Mouse (Mus musculus): Measurements from ENCODE around the gene Plcg2. TPM values are rescaled to one million over a fixed set of nuclear protein-coding genes. Genes with fewer than 3 reads are reported as not detected.

Gene Plcg2
- total and polyA plus RNA-seq, 2 experiments, result 0.95 to 1.8 TPM

DNA sequence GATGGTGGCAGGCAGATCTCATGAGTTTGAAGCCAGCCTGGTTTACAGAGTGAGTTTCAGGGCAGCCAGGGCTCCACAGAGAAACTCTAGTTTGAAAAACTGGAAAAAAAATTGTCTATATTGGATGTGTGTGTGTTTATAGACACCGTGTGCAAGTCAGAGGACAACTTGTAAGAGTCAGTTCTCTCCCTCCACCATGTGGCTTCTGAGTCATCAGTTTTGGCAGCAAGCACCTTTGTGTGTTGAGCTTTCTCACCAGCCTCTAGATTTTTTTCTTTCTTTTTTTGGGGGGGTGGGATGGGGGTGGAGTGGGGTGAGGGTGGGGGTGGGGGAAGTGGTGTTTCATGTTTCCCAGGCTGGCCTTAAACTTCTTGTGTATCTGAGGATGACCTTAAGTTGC lies 12.8 kb upstream of the Plcg2 start:
- 79% methylated on average over 1 of the region's 1 CpGs for WGBS
- H3K36me3 ChIP-seq (ENCODE audit: control insufficient read depth, insufficient read depth, low read length), result no peaks in the 10 kb centered on the region
- H3K27ac ChIP-seq (replicated peaks; ENCODE audit: insufficient read depth, low read depth, low read length), result no peak overlapping the region
- H3K27me3 ChIP-seq (ENCODE audit: control insufficient read depth, insufficient read depth, low read length), result no peaks in the 10 kb centered on the region
- H3K79me2 ChIP-seq (ENCODE audit: control insufficient read depth, insufficient read depth, low read length), result no peaks in the 10 kb centered on the region
- H3K4me3 ChIP-seq (ENCODE audit: insufficient read depth, low read depth, low read length), result no peak overlapping the region
- DNase-seq (ENCODE audit: extremely low read depth, low read depth, low spot score), result no peak
- TF ChIP-seq POLR2A (IDR thresholded peaks at IDR 0.05; ENCODE audit: extremely low read depth, insufficient read depth, low read length) (no peak), CTCF (IDR thresholded peaks at IDR 0.05; ENCODE audit: low read depth, low read length) (no peak)
- no peak overlapping the region for H3K9ac ChIP-seq (ENCODE audit: low read depth, low read length)
- H3K4me1 ChIP-seq (ENCODE audit: control insufficient read depth, insufficient read depth, low read length), result no peaks in the 10 kb centered on the region

- WGBS, result 75% methylated on average over 10 of the region's 10 CpGs
These were observed 9.7 kb upstream of the Plcg2 start for GRCm38 (mm10) chr8:117488246-117489005.

GRCm38 (mm10) chr8:117493543-117493942 lies 4.5 kb upstream of the Plcg2 start:
- WGBS, result 40% methylated on average over 9 of the region's 9 CpGs
- H3K36me3 ChIP-seq (ENCODE audit: control insufficient read depth, insufficient read depth, low read length), result no peaks in the 10 kb centered on the region
- no peaks in the 10 kb centered on the region for H3K79me2 ChIP-seq (ENCODE audit: control insufficient read depth, insufficient read depth, low read length)
- H3K9ac ChIP-seq (ENCODE audit: low read depth, low read length), result no peak overlapping the region
- no peak overlapping the region for H3K27ac ChIP-seq (replicated peaks; ENCODE audit: insufficient read depth, low read depth, low read length)
- TF ChIP-seq CTCF (IDR thresholded peaks at IDR 0.05; ENCODE audit: low read depth, low read length) (no peak), POLR2A (IDR thresholded peaks at IDR 0.05; ENCODE audit: extremely low read depth, insufficient read depth, low read length) (no peak)
- H3K4me3 ChIP-seq (ENCODE audit: insufficient read depth, low read depth, low read length), result no peak overlapping the region
- no peak for DNase-seq (ENCODE audit: extremely low read depth, low read depth, low spot score)
- H3K27me3 ChIP-seq (ENCODE audit: control insufficient read depth, insufficient read depth, low read length), result 0 out of 2 replicates have a peak, but pooled peaks cover 7% of the 10 kb centered on the region
- H3K4me1 ChIP-seq (ENCODE audit: control insufficient read depth, insufficient read depth, low read length), result no peaks in the 10 kb centered on the region

More at GRCm38 (mm10) chr8:117488246-117489005, 9.7 kb upstream of the Plcg2 start:
- Histone ChIP-seq H3K79me2 (ENCODE audit: control insufficient read depth, insufficient read depth, low read length) (no peaks in the 10 kb centered on the region), H3K4me1 (ENCODE audit: control insufficient read depth, insufficient read depth, low read length) (no peaks in the 10 kb centered on the region), H3K36me3 (ENCODE audit: control insufficient read depth, insufficient read depth, low read length) (no peaks in the 10 kb centered on the region), H3K9ac (ENCODE audit: low read depth, low read length) (no peak overlapping the region), H3K27me3 (ENCODE audit: control insufficient read depth, insufficient read depth, low read length) (no peaks in the 10 kb centered on the region), H3K27ac (replicated peaks; ENCODE audit: insufficient read depth, low read depth, low read length) (no peak overlapping the region), H3K4me3 (ENCODE audit: insufficient read depth, low read depth, low read length) (no peak overlapping the region)
- TF ChIP-seq CTCF (IDR thresholded peaks at IDR 0.05; ENCODE audit: low read depth, low read length) (no peak), POLR2A (IDR thresholded peaks at IDR 0.05; ENCODE audit: extremely low read depth, insufficient read depth, low read length) (no peak)
- DNase-seq (ENCODE audit: extremely low read depth, low read depth, low spot score), result no peak

DNA sequence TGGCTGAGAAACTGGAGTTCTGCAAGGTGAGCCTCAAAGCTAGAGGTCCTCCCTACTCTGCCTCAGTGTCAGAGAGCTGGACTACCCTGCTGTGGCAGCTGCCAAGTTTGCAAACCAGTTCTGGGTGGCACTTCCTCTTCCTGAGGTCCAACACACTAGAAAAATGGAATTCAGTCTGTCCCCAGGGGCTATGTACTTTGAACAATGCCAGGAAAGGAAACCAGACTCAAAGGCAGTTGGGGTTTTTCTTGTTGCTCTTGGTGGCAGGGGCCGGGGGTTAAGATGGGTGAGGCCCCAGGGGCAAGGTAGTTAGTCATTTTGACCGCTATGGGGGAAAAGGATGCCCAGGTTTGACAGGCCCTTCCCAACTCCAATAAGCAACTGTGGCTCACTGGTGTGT lies 3.2 kb upstream of the Plcg2 start:
- Histone ChIP-seq H3K27ac (replicated peaks; ENCODE audit: insufficient read depth, low read depth, low read length) (no peak overlapping the region), H3K9ac (ENCODE audit: low read depth, low read length) (no peak overlapping the region), H3K27me3 (ENCODE audit: control insufficient read depth, insufficient read depth, low read length) (0 out of 2 replicates have a peak, but pooled peaks cover 7% of the 10 kb centered on the region), H3K79me2 (ENCODE audit: control insufficient read depth, insufficient read depth, low read length) (no peaks in the 10 kb centered on the region), H3K36me3 (ENCODE audit: control insufficient read depth, insufficient read depth, low read length) (no peaks in the 10 kb centered on the region), H3K4me3 (ENCODE audit: insufficient read depth, low read depth, low read length) (no peak overlapping the region), H3K4me1 (ENCODE audit: control insufficient read depth, insufficient read depth, low read length) (0 out of 2 replicates have a peak, but pooled peaks cover 2% of the 10 kb centered on the region)
- 90% methylated on average over 2 of the region's 2 CpGs for WGBS
- TF ChIP-seq POLR2A (IDR thresholded peaks at IDR 0.05; ENCODE audit: extremely low read depth, insufficient read depth, low read length) (no peak), CTCF (IDR thresholded peaks at IDR 0.05; ENCODE audit: low read depth, low read length) (no peak)
- DNase-seq (ENCODE audit: extremely low read depth, low read depth, low spot score), result no peak

DNA sequence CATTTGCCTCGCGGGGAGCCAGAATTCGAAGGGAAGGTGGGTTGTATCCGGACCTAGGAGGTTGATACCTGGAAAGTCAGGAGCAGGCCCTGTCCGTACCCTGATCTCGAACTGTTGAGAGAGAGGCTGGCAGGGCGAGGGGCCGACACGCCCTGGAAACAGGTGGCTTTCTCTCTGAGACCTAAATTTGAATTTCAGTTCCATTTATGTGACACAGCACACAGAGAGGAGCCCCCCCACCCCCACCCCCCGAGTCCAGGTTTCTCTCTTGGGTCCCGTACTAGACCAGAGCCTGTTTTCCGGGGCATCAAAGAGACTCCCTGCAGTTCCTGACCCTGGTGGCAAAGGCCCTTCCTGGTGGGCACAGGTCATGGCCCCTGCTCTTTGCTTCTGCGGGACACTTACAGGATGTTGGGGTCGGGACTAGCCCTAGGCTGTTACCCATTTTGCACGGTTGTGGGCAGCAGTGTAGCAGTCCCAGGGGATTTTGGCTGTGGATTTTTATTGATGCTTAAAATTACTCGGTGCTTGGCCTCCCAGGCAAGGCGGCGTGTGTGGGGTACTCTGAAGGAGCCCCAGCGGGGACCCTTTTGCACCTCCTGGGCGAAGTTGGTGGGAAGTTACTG lies 937 bp downstream of the Plcg2 start:
- 0 out of 2 replicates have a peak, but pooled peaks cover 7% of the 10 kb centered on the region for H3K27me3 ChIP-seq (ENCODE audit: control insufficient read depth, insufficient read depth, low read length)
- TF ChIP-seq CTCF (IDR thresholded peaks at IDR 0.05; ENCODE audit: low read depth, low read length) (no peak), POLR2A (IDR thresholded peaks at IDR 0.05; ENCODE audit: extremely low read depth, insufficient read depth, low read length) (no peak)
- no peak overlapping the region for H3K27ac ChIP-seq (replicated peaks; ENCODE audit: insufficient read depth, low read depth, low read length)
- WGBS, result 26% methylated on average over 20 of the region's 20 CpGs
- H3K79me2 ChIP-seq (ENCODE audit: control insufficient read depth, insufficient read depth, low read length), result no peaks in the 10 kb centered on the region
- H3K36me3 ChIP-seq (ENCODE audit: control insufficient read depth, insufficient read depth, low read length), result no peaks in the 10 kb centered on the region
- no peak for DNase-seq (ENCODE audit: extremely low read depth, low read depth, low spot score)
- H3K4me3 ChIP-seq (ENCODE audit: insufficient read depth, low read depth, low read length), result peak overlapping the region; percentile 54; the same call in 1 of the 2 replicates
- 0 out of 2 replicates have a peak, but pooled peaks cover 2% of the 10 kb centered on the region for H3K4me1 ChIP-seq (ENCODE audit: control insufficient read depth, insufficient read depth, low read length)
- no peak overlapping the region for H3K9ac ChIP-seq (ENCODE audit: low read depth, low read length)

Measured in liver, adult 2 months (tissue).